Mouse (Mus musculus) neural tube, embryonic 13.5 days (tissue): ENCODE measurements around the gene Usp49. TPM values are rescaled to one million over a fixed set of nuclear protein-coding genes. Genes with fewer than 3 reads are reported as not detected.

Source experiments
- ATAC-seq: fragments of 200-750 bp; cut with Nextera tagmentation; 2 replicates; pipeline ENCODE4 v1.8.0; 2017; ENCODE audit warnings: low read depth, mild to moderate bottlenecking, moderate TSS enrichment, moderate library complexity
- H3K27ac ChIP-seq: fragments of 300-500 bp; sonication (generic); replicated peaks from 2 replicates; pipeline ENCODE4 v1.5.1; 2015; ENCODE audit warnings: moderate library complexity, mild to moderate bottlenecking, inconsistent platforms
- H3K27me3 ChIP-seq: fragments of 300-500 bp; sonication (generic); 2 replicates; pipeline ENCODE4 v1.6.1; 2015; ENCODE audit warnings: mild to moderate bottlenecking, inconsistent platforms
- H3K36me3 ChIP-seq: fragments of 300-500 bp; sonication (generic); 2 replicates; pipeline ENCODE4 v1.6.1; 2015; ENCODE audit warnings: mild to moderate bottlenecking, inconsistent platforms
- H3K4me1 ChIP-seq: fragments of 300-500 bp; sonication (generic); replicated peaks from 2 replicates; pipeline ENCODE4 v1.6.1; 2015; ENCODE audit warnings: inconsistent platforms
- H3K4me2 ChIP-seq: fragments of 300-500 bp; sonication (generic); 2 replicates; pipeline ENCODE4 v1.6.1; 2015; ENCODE audit warnings: inconsistent platforms, mild to moderate bottlenecking, moderate library complexity
- H3K4me3 ChIP-seq: fragments of 300-500 bp; sonication (generic); 2 replicates; pipeline ENCODE4 v1.5.1; 2015; ENCODE audit warnings: mild to moderate bottlenecking, inconsistent platforms
- H3K9ac ChIP-seq: fragments of 300-500 bp; sonication (generic); 2 replicates; pipeline ENCODE4 v1.6.1; 2015; ENCODE audit warnings: moderate library complexity, mild to moderate bottlenecking, inconsistent platforms
- H3K9me3 ChIP-seq: fragments of 300-500 bp; sonication (generic); 2 replicates; pipeline ENCODE4 v1.6.1; 2016; ENCODE audit warnings: inconsistent platforms
- WGBS: fragments of 180-500 bp; shearing (Covaris S2); methylation state at CpG from one replicate; pipeline ENCODE4 v1.1.7; 2015; 5-methylcytosine and 5-hydroxymethylcytosine counted together
- polyA plus RNA-seq: library from polyadenylated mRNA; unstranded; fragments of >200 nt; fragmentation: Nextera tagmentation; extraction: Ambion mirVana; gene quantifications from 2 replicates; pipeline ENCODE4 v1.2.1, GENCODE M21; 2015

The Usp49 gene
- polyA plus RNA-seq, 1 experiment from 2014 or later, result 8.2 TPM

DNA sequence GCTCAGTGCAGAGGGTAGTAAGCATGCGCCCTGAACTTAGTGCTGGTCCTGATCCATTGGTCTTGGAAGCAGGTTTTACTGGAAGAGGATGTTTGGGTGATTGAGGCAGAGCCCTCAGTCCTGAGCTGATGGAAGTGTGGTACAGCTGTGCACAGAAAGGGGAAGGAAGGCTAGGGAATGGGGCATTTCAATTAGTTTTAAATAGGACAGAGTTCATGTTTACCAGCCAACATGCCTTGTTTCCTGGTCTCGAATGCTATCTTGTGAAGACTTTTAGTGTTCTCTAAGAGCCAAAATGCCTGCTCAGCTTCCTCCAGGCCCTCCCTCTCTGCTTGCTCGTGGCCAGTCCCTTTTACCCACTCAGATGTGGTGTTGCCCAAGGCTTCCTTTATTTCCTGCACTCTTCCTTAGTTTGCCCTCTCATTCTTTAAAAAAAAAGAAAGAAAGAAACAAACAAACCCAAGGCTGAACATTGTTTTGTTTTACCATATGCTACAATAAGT, 28.3 kb downstream of the Usp49 start:
- Histone ChIP-seq H3K4me2 (no peak overlapping the region), H3K9me3 (no peaks in the 10 kb centered on the region), H3K36me3 (0 out of 2 replicates have a peak, but pooled peaks cover 8% of the 10 kb centered on the region), H3K27me3 (no peaks in the 10 kb centered on the region), H3K4me1 (peaks cover 13% of the 10 kb centered on the region), H3K4me3 (no peak overlapping the region), H3K9ac (no peak overlapping the region), H3K27ac (no peak overlapping the region)
- no peak for ATAC-seq
- 89% methylated on average over 3 of the region's 3 CpGs for WGBS

DNA sequence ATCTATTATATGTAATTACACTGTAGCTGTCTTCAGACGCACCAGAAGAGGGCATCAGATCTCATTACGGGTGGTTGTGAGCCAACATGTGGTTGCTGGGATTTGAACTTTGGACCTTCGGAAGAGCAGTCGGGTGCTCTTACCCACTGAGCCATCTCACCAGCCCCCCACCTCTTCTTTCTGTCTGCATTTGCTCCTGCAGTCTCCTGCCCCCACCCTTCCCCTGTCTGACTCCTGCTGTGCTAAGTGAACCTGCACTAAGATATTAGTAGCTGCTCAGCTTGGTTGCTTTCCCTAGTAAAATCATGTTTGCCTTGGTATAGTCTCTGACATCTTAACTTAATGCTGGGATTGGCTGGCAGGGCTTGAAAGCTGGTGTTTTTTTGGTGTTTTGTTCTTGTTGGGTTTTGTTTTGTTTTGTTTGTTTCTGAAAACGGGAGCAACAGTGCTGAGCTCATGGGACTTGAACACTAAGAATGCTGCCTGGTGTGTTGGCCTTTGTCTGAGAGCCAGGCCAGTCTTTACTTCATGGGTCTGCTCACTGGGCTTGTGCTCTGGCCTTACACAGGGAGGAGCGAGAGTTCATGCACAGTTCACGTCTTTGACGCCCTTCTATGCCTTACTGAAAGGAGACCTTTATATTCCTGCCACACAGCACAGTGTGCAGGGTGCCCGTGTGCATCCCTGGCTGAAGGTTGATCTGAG, 32.7 kb downstream of the Usp49 start:
- no peaks in the 10 kb centered on the region for H3K27me3 ChIP-seq
- no peak overlapping the region for H3K4me3 ChIP-seq
- ATAC-seq, result peak; percentile 85
- H3K4me1 ChIP-seq, result peaks cover 13% of the 10 kb centered on the region
- H3K4me2 ChIP-seq, result no peak overlapping the region
- H3K9ac ChIP-seq, result no peak overlapping the region
- H3K36me3 ChIP-seq, result 0 out of 2 replicates have a peak, but pooled peaks cover 11% of the 10 kb centered on the region
- H3K9me3 ChIP-seq, result no peaks in the 10 kb centered on the region
- H3K27ac ChIP-seq, result peak overlapping the region; percentile 46; the same call in 1 of the 2 replicates
- 25% methylated on average over 9 of the region's 9 CpGs for WGBS

DNA sequence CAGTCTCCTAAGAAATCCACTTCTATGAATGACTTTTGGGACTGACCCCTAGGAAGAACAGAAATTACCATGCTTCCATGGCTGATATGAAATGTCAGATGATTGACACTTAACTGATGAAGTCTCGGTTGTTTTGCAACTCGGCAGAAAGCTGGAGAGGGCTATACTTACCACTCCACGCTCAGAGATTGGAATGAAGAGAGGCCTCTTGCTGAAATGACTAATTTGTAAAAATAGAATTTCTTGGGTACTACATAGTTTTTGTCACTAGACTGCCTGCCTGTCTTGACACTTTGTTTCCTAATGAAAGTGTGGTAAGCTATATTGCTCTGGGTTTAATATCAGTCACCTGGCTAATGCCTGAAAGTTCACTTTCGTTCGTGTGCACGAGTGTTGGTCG, 34.0 kb downstream of the Usp49 start:
- no peak overlapping the region for H3K4me3 ChIP-seq
- no peak overlapping the region for H3K27ac ChIP-seq
- 85% methylated on average over 7 of the region's 7 CpGs for WGBS
- H3K36me3 ChIP-seq, result 0 out of 2 replicates have a peak, but pooled peaks cover 11% of the 10 kb centered on the region
- peaks cover 19% of the 10 kb centered on the region for H3K4me1 ChIP-seq
- H3K27me3 ChIP-seq, result no peaks in the 10 kb centered on the region
- H3K9ac ChIP-seq, result no peak overlapping the region
- H3K4me2 ChIP-seq, result no peak overlapping the region
- H3K9me3 ChIP-seq, result no peaks in the 10 kb centered on the region
- no peak for ATAC-seq

DNA sequence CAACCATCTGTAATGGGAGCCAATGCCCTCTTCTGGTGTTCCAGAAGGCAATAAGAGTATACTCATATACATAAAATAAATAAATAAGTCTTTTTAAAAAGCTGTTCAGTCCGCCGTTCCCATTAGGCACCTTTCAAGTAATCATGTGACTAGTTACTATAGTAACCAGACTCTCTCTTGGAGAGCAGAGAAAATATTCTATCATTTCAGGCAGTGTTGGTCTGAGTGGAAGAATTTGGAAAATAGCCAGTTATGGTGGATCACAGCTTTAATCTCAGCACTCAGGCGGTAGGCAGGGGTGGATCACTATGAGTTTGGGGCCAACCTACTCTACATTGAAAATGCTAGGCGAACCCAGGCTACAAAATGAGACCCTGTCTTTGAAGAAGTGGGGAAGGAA, 38.7 kb downstream of the Usp49 start:
- Histone ChIP-seq H3K9ac (no peak overlapping the region), H3K4me2 (no peak overlapping the region), H3K27ac (no peak overlapping the region), H3K4me1 (peaks cover 21% of the 10 kb centered on the region), H3K36me3 (peaks cover 8% of the 10 kb centered on the region; the same call in 1 of the 2 replicates), H3K27me3 (0 out of 2 replicates have a peak, but pooled peaks cover 5% of the 10 kb centered on the region), H3K4me3 (no peak overlapping the region), H3K9me3 (no peaks in the 10 kb centered on the region)
- WGBS, result 54% methylated on average over 4 of the region's 4 CpGs
- ATAC-seq, result no peak

DNA sequence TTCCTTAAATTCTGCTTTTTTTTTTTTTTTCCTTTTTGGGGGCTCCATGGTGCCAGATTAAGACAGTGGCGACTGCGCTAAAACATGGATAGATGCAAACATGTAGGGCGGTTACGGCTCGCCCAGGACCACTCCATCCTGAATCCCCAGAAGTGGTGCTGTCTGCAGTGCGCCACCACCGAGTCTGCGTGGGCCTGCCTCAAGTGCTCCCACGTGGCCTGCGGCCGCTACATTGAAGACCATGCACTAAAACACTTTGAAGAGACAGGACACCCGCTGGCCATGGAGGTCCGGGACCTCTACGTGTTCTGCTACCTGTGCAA, 41.5 kb downstream of the Usp49 start:
- peaks cover 21% of the 10 kb centered on the region for H3K36me3 ChIP-seq
- WGBS, result 9% methylated on average over 14 of the region's 14 CpGs
- H3K9ac ChIP-seq, result peak overlapping the region; percentile 66
- 0 out of 2 replicates have a peak overlapping the region, but pooled peaks have one; percentile 42 for H3K27ac ChIP-seq
- no peaks in the 10 kb centered on the region for H3K9me3 ChIP-seq
- H3K27me3 ChIP-seq, result 0 out of 2 replicates have a peak, but pooled peaks cover 5% of the 10 kb centered on the region
- peak overlapping the region; percentile 77 for H3K4me2 ChIP-seq
- H3K4me3 ChIP-seq, result peak overlapping the region; percentile 39
- peak; percentile 64; the same call in 1 of the 2 replicates for ATAC-seq
- peaks cover 25% of the 10 kb centered on the region for H3K4me1 ChIP-seq

DNA sequence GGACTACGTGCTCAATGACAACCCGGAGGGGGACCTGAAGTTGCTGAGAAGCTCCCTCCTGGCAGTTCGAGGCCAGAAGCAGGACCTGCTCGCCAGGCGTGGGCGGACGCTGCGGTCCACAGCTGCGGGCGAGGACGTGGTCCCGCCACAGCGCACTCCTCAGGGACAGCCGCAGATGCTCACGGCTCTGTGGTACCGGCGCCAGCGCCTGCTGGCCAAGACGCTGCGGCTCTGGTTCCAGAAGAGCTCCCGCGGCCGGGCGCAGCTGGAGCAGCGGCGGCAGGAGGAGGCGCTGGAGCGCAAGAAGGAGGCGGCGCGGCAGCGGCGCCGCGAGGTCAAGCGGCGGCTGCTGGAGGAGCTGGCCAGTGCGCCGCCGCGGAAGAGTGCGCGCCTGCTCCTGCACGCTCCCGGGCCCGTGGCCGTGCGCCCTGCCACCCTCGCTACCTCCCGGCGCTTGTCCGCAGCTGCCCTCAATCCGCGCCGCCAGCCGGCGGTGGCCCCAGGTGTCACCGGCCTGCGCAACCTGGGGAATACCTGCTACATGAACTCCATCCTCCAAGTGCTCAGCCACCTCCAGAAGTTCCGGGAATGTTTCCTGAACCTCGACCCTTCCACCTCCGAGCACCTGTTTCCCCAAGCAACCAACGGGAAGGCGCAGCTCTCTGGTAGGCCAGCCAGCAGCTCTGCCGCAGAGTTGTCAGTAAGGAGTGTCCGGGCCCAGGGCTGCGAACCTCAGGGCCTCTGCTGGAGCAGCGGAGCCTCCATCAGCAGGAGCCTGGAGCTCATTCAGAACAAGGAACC, 42.0 kb downstream of the Usp49 start:
- H3K36me3 ChIP-seq, result peaks cover 24% of the 10 kb centered on the region
- peaks cover 25% of the 10 kb centered on the region for H3K4me1 ChIP-seq
- peak overlapping the region; percentile 66 for H3K9ac ChIP-seq
- peak overlapping the region; percentile 77 for H3K4me2 ChIP-seq
- peak; percentile 46; the same call in 1 of the 2 replicates for ATAC-seq
- WGBS, result 3% methylated on average over 63 of the region's 68 CpGs
- peak overlapping the region; percentile 42; the same call in 1 of the 2 replicates for H3K27ac ChIP-seq
- H3K9me3 ChIP-seq, result no peaks in the 10 kb centered on the region
- H3K27me3 ChIP-seq, result 0 out of 2 replicates have a peak, but pooled peaks cover 5% of the 10 kb centered on the region
- H3K4me3 ChIP-seq, result peak overlapping the region; percentile 39

DNA sequence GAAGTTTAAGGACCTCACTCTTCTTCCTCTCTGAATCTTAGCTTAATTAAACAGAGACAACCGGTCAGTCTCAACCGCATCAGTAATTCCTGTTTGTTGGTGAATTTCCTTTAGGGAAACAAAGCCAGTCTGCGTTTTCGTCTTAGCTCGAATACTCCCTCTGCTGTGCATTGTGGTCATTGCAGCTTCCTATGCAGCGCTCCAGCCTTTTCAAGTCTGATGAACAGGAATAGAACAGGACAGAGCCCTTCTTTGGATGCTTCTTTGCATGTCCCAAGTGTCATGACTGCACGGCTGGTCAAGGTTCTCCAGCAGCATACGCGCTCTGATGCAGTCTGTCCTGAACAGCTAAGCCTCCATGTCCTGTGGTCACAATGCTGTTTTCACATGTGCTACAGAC, 46.1 kb downstream of the Usp49 start:
- WGBS, result 23% methylated on average over 9 of the region's 9 CpGs
- ATAC-seq, result no peak
- H3K36me3 ChIP-seq, result peaks cover 61% of the 10 kb centered on the region

DNA sequence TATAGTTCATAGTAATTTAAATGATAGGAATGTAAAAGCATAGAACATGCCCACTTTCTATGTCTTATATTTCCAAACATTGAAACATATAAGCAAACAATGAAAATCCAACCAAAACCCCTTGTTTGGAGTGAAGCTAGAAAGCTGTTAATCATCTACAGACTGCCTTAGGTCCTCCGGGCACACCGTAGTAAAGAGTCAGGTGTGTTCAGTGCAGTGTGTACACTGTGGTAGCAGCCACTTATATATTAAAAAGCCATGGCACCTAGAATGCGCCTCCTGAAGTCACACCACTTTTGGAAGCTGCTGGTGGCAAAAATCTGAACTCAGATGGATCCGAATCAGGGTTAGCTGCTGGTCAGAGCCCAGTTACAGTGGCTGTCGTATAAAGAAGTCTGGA, 47.7 kb downstream of the Usp49 start:
- Histone ChIP-seq H3K9ac (no peak overlapping the region), H3K4me2 (no peak overlapping the region), H3K4me1 (peaks cover 5% of the 10 kb centered on the region; the same call in 1 of the 2 replicates), H3K4me3 (no peak overlapping the region), H3K27ac (no peak overlapping the region), H3K27me3 (no peaks in the 10 kb centered on the region), H3K9me3 (no peaks in the 10 kb centered on the region), H3K36me3 (peaks cover 74% of the 10 kb centered on the region)
- 92% methylated on average over 5 of the region's 5 CpGs for WGBS
- ATAC-seq, result no peak

More for the DNA sequence above, 46.1 kb downstream of the Usp49 start:
- Histone ChIP-seq H3K27ac (peak overlapping the region; percentile 33; the same call in 1 of the 2 replicates), H3K9me3 (no peaks in the 10 kb centered on the region), H3K4me3 (no peak overlapping the region), H3K9ac (no peak overlapping the region), H3K27me3 (no peaks in the 10 kb centered on the region), H3K4me2 (no peak overlapping the region), H3K4me1 (peaks cover 19% of the 10 kb centered on the region)

DNA sequence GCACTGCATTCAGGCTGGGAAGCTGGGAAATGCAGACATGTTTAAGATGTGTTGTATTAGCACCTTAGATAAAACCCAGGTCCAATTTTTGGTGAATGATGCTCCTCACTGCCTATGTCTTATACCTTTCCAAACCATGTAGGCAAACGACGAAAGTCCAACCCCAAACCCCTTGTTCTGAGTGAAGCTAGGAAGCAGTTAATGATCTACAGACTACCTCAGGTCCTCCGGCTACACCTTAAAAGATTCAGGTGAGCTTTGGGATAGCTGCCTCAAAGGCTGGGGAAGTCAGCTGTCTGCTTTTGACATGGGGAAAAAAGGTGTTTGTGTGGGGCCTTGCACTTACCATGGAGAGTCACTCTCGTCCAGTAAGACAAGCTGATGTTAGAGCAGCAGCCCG, 48.2 kb downstream of the Usp49 start:
- ATAC-seq, result no peak
- no peaks in the 10 kb centered on the region for H3K27me3 ChIP-seq

DNA sequence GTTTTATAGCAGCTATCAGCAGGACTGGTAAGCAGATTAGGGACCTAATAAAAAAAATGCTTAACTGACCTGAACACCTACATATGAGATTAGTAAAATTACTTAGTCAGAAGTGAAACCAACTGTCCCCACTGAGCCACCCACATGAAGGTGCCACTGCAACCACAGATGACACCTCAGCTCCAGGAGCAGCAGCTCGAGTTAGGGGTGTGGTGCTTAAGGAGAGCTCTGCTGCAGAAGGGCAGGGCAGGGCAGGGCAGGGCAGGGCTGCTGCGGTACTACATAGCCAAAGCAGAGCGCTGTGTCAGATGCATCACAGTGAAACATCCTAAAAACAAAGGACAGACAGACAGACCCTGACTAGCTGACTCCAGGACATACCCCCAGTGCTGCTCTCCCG, 52.3 kb downstream of the Usp49 start:
- Histone ChIP-seq H3K4me2 (no peak overlapping the region), H3K9ac (no peak overlapping the region), H3K27me3 (no peaks in the 10 kb centered on the region), H3K4me3 (no peak overlapping the region), H3K4me1 (peaks cover 16% of the 10 kb centered on the region), H3K36me3 (peaks cover 77% of the 10 kb centered on the region), H3K27ac (no peak overlapping the region), H3K9me3 (no peaks in the 10 kb centered on the region)
- ATAC-seq, result no peak
- WGBS, result 86% methylated on average over 4 of the region's 4 CpGs

More for the DNA sequence above, 48.2 kb downstream of the Usp49 start:
- Histone ChIP-seq H3K9me3 (no peaks in the 10 kb centered on the region), H3K36me3 (peaks cover 77% of the 10 kb centered on the region), H3K27ac (no peak overlapping the region), H3K4me3 (no peak overlapping the region), H3K9ac (no peak overlapping the region), H3K4me1 (0 out of 2 replicates have a peak, but pooled peaks cover 4% of the 10 kb centered on the region), H3K4me2 (no peak overlapping the region)
- 88% methylated on average over 5 of the region's 5 CpGs for WGBS

DNA sequence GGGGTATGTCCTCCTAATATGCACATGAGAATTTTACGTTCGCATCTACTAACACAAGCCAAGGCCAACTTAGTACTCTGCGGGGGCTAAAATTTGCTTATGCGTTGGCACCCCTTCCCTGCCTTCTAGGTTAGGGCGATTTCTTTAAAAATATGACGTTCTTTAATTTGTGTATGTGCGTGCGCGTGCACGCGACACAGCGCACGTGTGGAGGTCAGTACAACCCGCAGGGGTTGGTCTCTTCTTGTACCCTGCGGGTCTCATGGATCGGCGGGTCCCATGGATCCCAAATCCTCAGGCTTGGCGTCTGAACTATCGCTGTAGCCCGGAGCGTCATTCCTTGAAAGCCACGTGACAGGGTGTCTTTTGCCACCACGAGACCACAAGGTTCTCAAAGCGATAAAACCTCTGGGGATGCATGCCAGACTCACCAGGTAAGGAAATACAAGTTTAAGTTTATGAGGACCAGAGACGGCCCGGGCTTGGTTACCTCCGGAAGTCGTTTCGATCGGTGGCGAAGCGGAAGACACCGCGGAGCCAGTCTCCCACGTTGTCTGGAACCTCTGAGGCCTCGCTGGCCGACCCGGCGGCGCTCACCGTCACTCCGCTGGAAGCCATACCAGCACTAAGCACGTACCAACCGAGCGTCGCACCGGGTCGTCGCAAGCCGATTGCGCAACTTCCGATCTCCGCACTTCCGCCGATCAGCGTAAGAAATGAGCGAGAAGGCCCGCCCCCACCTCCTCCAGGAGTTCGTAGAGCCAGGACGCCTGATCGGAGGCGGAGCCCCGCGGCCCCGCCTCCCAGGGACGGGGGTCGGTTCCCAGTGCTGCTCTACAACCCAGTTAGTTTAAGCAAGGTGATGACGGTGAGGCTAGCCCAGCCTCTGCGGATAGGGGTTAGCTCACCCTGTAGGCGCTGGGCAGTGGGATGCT, 57.2 kb downstream of the Usp49 start:
- peak; percentile 90 for ATAC-seq
- peaks cover 25% of the 10 kb centered on the region for H3K4me1 ChIP-seq

More for the DNA sequence above, 57.2 kb downstream of the Usp49 start:
- no peaks in the 10 kb centered on the region for H3K9me3 ChIP-seq
- peak overlapping the region; percentile 96 for H3K4me2 ChIP-seq
- H3K27me3 ChIP-seq, result no peaks in the 10 kb centered on the region
- H3K27ac ChIP-seq, result peak overlapping the region; percentile 91
- H3K4me3 ChIP-seq, result peak overlapping the region; percentile 66
- peak overlapping the region; percentile 95 for H3K9ac ChIP-seq
- peaks cover 32% of the 10 kb centered on the region for H3K36me3 ChIP-seq
- WGBS, result 1% methylated on average over 70 of the region's 70 CpGs
